Mouse (Mus musculus) adrenal gland, adult 2 months (tissue): ENCODE measurements around the gene Zfp771. TPM values are rescaled to one million over a fixed set of nuclear protein-coding genes. Genes with fewer than 3 reads are reported as not detected.
"Not testable (repeated sequence)": the region's sequence is repeated elsewhere in the genome, so short reads cannot be mapped to it uniquely, and the experiment has no call there.

Experiments
- DNase-seq: peaks from one replicate; pipeline ENCODE4 v3.0.0; 2021
- polyA plus RNA-seq: library from polyadenylated mRNA; depleted of rRNA; stranded (reverse); fragments of >200 nt; gene quantifications from 2 replicates; pipeline ENCODE4 v1.2.3, GENCODE M21; 2012
- total RNA-seq, 2 experiments: library from RNA; stranded (reverse); gene quantifications; 2 replicates each; pipeline ENCODE4 v1.2.3; 2021

The Zfp771 gene
- total and polyA plus RNA-seq, 3 experiments: 27.1 to 295 (median 32.4) TPM

- DNase-seq: no peak
Observed at GRCm38 (mm10) chr7:127217901-127218642, 26.0 kb upstream of the Zfp771 start.

- DNase-seq: no peak
Observed at GRCm38 (mm10) chr7:127218670-127219069, 25.4 kb upstream of the Zfp771 start.

GRCm38 (mm10) chr7:127220440-127220839, 23.6 kb upstream of the Zfp771 start:
- DNase-seq: no peak

- DNase-seq: no peak
Observed at GRCm38 (mm10) chr7:127223106-127223505, 21.0 kb upstream of the Zfp771 start.

DNA sequence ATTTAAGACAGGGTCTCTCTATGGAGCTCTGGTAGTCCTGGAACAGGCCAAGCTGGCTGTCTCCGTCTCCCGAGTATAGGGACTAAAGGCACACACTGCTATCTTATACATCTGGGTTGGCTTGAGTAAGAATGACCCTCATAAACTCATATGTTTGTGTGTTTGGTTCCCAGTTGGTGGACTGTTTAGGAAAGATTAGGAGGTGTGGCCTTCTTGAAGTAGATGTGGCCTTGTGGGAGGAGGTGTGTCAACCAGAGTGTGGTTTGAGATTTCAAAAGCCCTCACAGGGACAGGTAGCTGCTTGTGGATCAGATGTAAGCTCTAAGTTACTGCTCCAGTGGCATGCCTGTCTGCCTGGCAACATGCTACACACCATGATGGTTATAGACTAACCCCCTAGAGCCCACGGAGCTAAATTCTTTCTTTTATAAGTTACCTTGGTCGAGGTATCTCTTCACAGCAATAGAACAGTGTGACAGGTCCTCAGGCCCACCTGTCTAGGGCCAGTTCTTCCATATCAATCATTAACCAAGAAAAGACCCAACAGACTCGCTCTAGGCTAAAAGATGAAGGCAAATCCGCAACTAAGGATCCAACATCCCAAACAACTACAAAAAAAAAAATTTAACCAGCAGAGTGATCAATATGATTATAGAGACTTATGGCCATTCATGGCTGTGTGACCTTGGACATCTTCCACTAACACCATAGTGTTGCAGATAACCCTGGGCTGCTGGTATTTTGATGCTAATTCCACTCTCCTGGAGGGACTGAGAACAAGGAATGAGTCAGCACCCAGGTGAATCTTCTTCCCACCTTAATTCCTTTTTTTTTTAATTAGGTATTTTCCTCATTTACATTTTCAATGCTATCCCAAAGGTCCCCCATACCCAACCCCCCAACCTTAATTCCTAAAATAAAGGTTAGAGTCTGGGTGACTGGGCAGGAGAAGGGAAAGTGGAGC, 20.3 kb upstream of the Zfp771 start:
- DNase-seq: no peak

- DNase-seq: no peak
Observed at GRCm38 (mm10) chr7:127224616-127225015, 19.5 kb upstream of the Zfp771 start.

GRCm38 (mm10) chr7:127225147-127225995, 18.7 kb upstream of the Zfp771 start:
- DNase-seq: no peak

DNA sequence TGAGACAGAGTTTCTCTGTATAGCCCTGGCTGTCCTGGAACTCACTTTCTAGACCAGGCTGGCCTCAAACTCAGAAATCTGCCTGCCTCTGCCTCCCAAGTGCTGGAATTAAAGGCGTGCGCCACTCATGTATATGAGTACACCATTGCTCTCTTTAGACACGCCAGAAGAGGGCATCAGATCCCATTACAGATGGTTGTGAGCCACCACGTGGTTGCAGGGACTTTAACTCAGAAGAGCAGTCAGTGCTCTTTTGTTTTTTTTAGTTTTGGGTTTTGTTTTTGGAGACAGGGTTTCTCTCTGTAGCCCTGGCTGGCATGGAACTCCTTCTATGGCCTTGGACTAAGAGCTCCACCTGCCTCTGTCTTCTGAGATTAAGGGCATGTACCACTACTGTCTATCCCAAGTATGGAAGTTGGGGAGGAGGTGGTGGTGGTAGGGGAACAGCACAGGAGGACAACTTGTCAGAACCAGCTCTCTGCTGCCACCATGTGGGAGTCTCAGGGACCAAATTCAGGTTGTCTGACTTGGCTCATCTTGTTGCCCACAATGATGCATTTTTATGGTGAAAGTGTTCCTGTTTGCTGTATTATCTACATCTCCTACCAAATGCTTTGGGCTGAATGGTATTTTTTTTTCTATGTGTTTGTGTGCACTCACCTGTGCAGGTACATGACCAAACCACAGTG, 15.3 kb upstream of the Zfp771 start:
- DNase-seq: peak; percentile 83

GRCm38 (mm10) chr7:127231376-127231775, 12.7 kb upstream of the Zfp771 start:
- DNase-seq: no peak

- no peak for DNase-seq
Observed at GRCm38 (mm10) chr7:127231826-127232621, 12.1 kb upstream of the Zfp771 start.

DNA sequence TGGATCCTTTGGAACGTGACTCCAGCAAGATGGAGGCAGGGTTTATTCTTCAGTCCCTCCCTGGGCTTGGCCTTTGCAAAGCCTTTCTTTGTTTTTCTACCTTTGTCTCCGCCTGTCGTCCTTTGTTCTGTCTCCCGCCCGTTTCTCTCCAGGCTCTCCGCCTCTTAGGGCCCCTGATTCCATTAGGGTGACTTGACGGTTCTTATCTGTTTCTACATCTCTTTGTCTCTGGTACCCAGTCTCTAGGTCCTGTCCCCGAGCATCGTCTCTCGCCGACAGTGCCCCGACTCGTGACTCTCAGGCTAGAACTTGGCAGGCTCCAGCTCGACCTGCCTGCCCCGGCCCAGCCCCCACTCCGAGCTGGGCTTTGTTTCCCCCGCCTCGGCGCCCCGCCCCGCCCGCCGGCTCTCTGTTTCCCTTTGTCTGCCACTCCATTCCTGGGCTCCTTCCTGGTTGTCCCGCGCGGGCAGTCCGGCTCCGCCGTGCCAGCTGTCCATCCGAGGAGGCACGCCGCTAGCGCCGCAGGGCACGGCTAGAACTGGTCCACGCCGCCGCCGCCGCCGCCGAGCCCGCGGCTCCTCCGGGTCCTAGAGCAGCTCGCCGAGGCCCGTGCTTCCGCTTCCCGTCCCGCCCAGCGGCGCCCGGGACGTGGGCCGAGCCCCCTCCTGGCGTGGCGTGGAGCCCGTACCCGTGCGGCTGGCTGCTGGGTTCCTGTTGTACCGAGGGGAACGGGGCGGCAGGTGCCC, 11.3 kb upstream of the Zfp771 start, which contains the start of the genes Zfp553 and Sept1:
TSS of gene Zfp553 (plus strand) at position 440 of the 746 bp plus-strand sequence.
TSS of gene Sept1 (minus strand) at position 509 of the 746 bp plus-strand sequence.
- peak; percentile 92 for DNase-seq

- DNase-seq: no peak
Observed at GRCm38 (mm10) chr7:127233368-127233749, 10.7 kb upstream of the Zfp771 start.

GRCm38 (mm10) chr7:127233765-127234164, 10.3 kb upstream of the Zfp771 start:
- DNase-seq: peak; percentile 10

DNA sequence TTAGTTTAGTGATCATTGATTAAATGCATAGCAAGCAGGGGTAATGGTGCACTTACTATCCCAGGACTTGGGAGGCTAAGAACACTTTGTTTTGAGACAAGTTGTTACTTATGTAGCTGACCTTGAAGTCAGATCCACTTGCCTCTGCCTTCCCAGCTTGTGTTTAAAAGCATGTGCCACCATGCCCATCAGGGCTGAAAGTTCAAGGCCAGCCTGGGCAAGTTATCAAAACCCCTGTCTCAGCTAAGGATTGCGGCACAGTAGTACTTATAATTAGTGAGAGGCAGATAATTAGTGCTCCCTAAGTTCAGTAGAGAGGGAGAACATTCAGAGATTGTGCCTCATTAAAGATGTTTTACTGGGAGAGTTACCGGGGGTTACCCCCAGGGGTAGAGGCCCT, 9.3 kb upstream of the Zfp771 start:
- DNase-seq: peak; percentile 51

- DNase-seq: no peak
Observed at GRCm38 (mm10) chr7:127243361-127243867, 660 bp upstream of the Zfp771 start.

- DNase-seq: peak; percentile 32
Observed at GRCm38 (mm10) chr7:127244658-127245510, 810 bp downstream of the Zfp771 start.

DNA sequence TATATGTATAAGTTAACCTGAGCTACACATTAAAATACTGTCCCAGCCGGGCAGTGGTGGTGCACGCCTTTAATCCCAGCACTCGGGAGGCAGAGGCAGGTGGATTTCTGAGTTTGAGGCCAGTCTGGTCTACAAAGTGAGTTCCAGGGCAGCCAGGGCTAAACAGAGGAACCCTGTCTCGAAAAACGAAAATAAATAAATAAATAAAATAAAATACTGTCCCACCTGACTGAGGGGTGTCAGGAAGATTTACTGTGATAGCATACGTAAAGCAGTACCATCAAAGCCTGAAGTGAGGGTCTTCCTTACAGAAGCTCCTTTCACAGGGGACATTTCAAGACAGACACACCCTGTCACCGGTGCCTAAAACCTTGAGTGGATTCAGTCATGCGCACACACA, 6.4 kb downstream of the Zfp771 start:
- not testable (repeated sequence) for DNase-seq

GRCm38 (mm10) chr7:127252414-127252813, 8.3 kb downstream of the Zfp771 start:
- DNase-seq: no peak
